Mouse (Mus musculus) heart, postnatal 0 days (tissue): Measurements from ENCODE around the gene Bcat2.

Experiments
- CTCF ChIP-seq: IDR thresholded peaks from 2 replicates; pipeline ENCODE4 v1.5.1; 2016; ENCODE audit warnings: antibody characterized with exemption, control low read depth, low read depth
- EP300 ChIP-seq: IDR thresholded peaks from 2 replicates; pipeline ENCODE4 v1.6.1; 2016; ENCODE audit warnings: antibody characterized with exemption, low read depth

GRCm38 (mm10) chr7:45554744-45555143 lies 15.2 kb upstream of the Bcat2 start, which contains the start of gene Hsd17b14:
- no peak for TF ChIP-seq EP300
- no peak for TF ChIP-seq CTCF
